Mouse (Mus musculus) small intestine, adult 2 months (tissue): ENCODE data around the gene Slc47a2. TPM values are rescaled to one million over a fixed set of nuclear protein-coding genes. Genes with fewer than 3 reads are reported as not detected.

Source experiments
- H3K27ac ChIP-seq: fragments of 200-500 bp; 2 replicates; pipeline ENCODE4 v1.5.1; 2012; ENCODE audit warnings: low read depth, low read length, control low read depth, inconsistent platforms; ENCODE audit not compliant: insufficient read depth
- H3K27me3 ChIP-seq: fragments of 200-500 bp; 2 replicates; pipeline ENCODE4 v1.6.1; 2012; ENCODE audit warnings: mild to moderate bottlenecking, moderate library complexity, low read length, inconsistent platforms; ENCODE audit not compliant: control insufficient read depth, insufficient read depth
- H3K36me3 ChIP-seq: fragments of 200-500 bp; 2 replicates; pipeline ENCODE4 v1.6.1; 2012; ENCODE audit warnings: mild to moderate bottlenecking, low read length, control low read depth, inconsistent platforms; ENCODE audit not compliant: control insufficient read depth, insufficient read depth
- H3K4me1 ChIP-seq: fragments of 200-500 bp; 2 replicates; pipeline ENCODE4 v1.6.1; 2012; ENCODE audit warnings: low read length, inconsistent platforms, mixed read lengths; ENCODE audit not compliant: control insufficient read depth, insufficient read depth, insufficient read length
- H3K4me3 ChIP-seq: fragments of 200-500 bp; 2 replicates; pipeline ENCODE4 v1.5.1; 2012; ENCODE audit warnings: low read depth, mild to moderate bottlenecking, control low read depth, inconsistent platforms, low read length, moderate library complexity
- CTCF ChIP-seq: fragments of 200-500 bp; IDR thresholded peaks from 2 replicates; pipeline ENCODE4 v1.5.1; 2012; ENCODE audit warnings: low read depth, mild to moderate bottlenecking, control low read depth, inconsistent platforms, low read length, moderate library complexity, mixed read lengths; ENCODE audit not compliant: insufficient replicate concordance, insufficient read length; ENCODE audit errors: extremely low read depth
- POLR2A ChIP-seq: fragments of 200-500 bp; IDR thresholded peaks from 2 replicates; pipeline ENCODE4 v1.6.1; 2012; ENCODE audit warnings: low read depth, mild to moderate bottlenecking, control low read depth, inconsistent platforms, low read length, moderate library complexity
- WGBS: fragments of 180-500 bp; shearing (Covaris S2); methylation state at CpG from one replicate; pipeline ENCODE4 v1.1.7; 2018; 5-methylcytosine and 5-hydroxymethylcytosine counted together
- polyA plus RNA-seq: library from polyadenylated mRNA; depleted of rRNA; stranded (reverse); fragments of >200 nt; gene quantifications from 2 replicates; pipeline ENCODE4 v1.2.3, GENCODE M21; 2012; rRNA removed

The Slc47a2 gene
- 0.06 TPM in 1 of 2 replicates, not detected in the other for polyA plus RNA-seq

- no peak within 1 kb of the TSS for H3K27ac ChIP-seq
- H3K4me1 ChIP-seq: peaks cover 2% of the 10 kb centered on the region
- H3K27me3 ChIP-seq: peaks cover 11% of the 10 kb centered on the region
- H3K36me3 ChIP-seq: no peaks in the 10 kb centered on the region
- TF ChIP-seq POLR2A (no peak), CTCF (peak; percentile 27; the same call in 1 of the 2 replicates)
- H3K4me3 ChIP-seq: peak within 1 kb of the TSS; percentile 43
- 7% methylated on average over 61 of the region's 61 CpGs for WGBS
These were observed at the start of gene Slc47a2 for GRCm38 (mm10) chr11:61342505-61343420. Gene Slc47a2, minus strand, starts transcription at chr11:61342860.

DNA sequence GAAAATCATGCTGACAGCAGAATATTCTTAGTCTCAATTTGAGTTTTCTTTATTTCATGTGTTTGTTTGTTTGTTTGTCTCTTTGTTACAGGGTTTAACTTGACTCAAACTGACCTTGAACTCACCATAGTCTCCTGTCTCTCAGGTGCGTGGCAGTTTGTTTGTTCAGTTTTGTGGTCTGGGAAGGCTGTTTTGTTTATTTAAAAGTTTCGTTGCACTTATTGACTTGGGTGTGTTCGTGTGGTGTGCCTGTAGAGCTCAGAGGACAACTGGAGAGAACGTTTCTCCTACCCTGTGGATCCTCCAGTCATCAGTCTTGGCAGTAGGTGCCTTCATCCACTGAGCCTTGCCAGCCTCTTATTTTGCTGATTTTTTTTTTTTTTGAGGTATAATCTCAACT is 46.3 kb upstream of the Slc47a2 start:
- WGBS: 30% methylated on average over 4 of the region's 4 CpGs
- H3K4me3 ChIP-seq: no peak overlapping the region

GRCm38 (mm10) chr11:61388012-61388411 is 45.4 kb upstream of the Slc47a2 start:
- 53% methylated on average over 6 of the region's 6 CpGs for WGBS
- no peaks in the 10 kb centered on the region for H3K27me3 ChIP-seq
- no peak for TF ChIP-seq POLR2A
- TF ChIP-seq CTCF: peak; percentile 49; the same call in 1 of the 2 replicates

More for the DNA sequence above, 46.3 kb upstream of the Slc47a2 start:
- TF ChIP-seq CTCF (no peak), POLR2A (no peak)
- Histone ChIP-seq H3K4me1 (no peaks in the 10 kb centered on the region), H3K27ac (no peak overlapping the region), H3K27me3 (no peaks in the 10 kb centered on the region), H3K36me3 (no peaks in the 10 kb centered on the region)

DNA sequence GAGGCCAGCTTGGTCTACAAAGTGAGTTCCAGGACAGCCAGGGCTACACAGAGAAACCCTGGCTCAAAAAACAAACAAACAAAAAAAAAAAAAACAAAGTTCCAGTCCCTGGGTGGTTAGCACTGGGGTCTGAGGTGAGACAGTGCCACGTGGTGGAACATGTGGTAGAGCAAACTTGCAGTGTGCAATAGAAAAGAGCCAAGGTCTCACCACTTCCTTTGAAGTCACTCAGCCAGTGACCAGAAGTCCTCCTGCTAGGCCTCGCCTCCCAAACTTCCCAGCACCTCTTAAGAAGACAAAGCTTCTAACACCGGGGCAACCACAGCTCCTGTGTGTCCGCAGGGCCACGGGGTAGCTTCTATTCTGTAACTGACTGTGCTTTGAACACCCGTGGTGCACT is 44.6 kb upstream of the Slc47a2 start:
- Histone ChIP-seq H3K4me1 (no peaks in the 10 kb centered on the region), H3K27me3 (no peaks in the 10 kb centered on the region), H3K27ac (no peak overlapping the region), H3K36me3 (no peaks in the 10 kb centered on the region), H3K4me3 (no peak overlapping the region)
- no peak for TF ChIP-seq CTCF
- 71% methylated on average over 6 of the region's 6 CpGs for WGBS

More at GRCm38 (mm10) chr11:61388012-61388411, 45.4 kb upstream of the Slc47a2 start:
- no peak overlapping the region for H3K4me3 ChIP-seq
- no peaks in the 10 kb centered on the region for H3K36me3 ChIP-seq
- H3K4me1 ChIP-seq: no peaks in the 10 kb centered on the region
- H3K27ac ChIP-seq: no peak overlapping the region

- Histone ChIP-seq H3K36me3 (no peaks in the 10 kb centered on the region), H3K4me3 (no peak overlapping the region), H3K27me3 (no peaks in the 10 kb centered on the region), H3K27ac (no peak overlapping the region), H3K4me1 (no peaks in the 10 kb centered on the region)
- 48% methylated on average over 4 of the region's 4 CpGs for WGBS
- TF ChIP-seq POLR2A (no peak), CTCF (no peak)
These were observed 43.1 kb upstream of the Slc47a2 start for GRCm38 (mm10) chr11:61385725-61386124.

GRCm38 (mm10) chr11:61381272-61381671 is 38.6 kb upstream of the Slc47a2 start:
- H3K27ac ChIP-seq: no peak overlapping the region
- H3K36me3 ChIP-seq: no peaks in the 10 kb centered on the region
- WGBS: 85% methylated on average over 1 of the region's 1 CpGs
- TF ChIP-seq CTCF (no peak), POLR2A (no peak)
- H3K4me1 ChIP-seq: peaks cover 7% of the 10 kb centered on the region; the same call in 1 of the 2 replicates
- no peak overlapping the region for H3K4me3 ChIP-seq
- H3K27me3 ChIP-seq: peaks cover 7% of the 10 kb centered on the region

DNA sequence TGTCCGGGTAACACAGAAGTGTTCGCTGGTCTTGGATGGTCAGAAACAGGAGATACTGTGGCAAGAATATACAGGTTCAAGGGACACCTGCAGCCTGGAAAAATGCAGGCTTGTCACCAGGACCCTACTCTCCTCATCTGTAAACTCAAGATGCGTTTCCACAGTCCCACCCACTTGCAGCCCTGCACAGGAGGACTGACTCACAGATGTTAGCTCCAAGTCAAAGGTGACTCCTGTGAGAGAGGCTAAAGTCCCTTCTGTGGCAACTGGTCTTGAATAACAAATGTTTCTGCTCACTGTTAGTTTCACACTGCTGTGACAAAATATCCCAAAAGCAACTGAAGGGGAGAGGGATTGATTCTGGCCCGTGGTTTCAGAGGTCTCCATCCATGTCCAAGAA is 36.0 kb upstream of the Slc47a2 start:
- peaks cover 7% of the 10 kb centered on the region; the same call in 1 of the 2 replicates for H3K4me1 ChIP-seq
- no peaks in the 10 kb centered on the region for H3K36me3 ChIP-seq
- TF ChIP-seq POLR2A (no peak), CTCF (no peak)
- 50% methylated on average over 4 of the region's 4 CpGs for WGBS
- no peak overlapping the region for H3K4me3 ChIP-seq
- peaks cover 7% of the 10 kb centered on the region for H3K27me3 ChIP-seq
- peak overlapping the region; percentile 94 for H3K27ac ChIP-seq
